Mouse (Mus musculus) lung, postnatal 36 days (tissue): ENCODE results near the gene Fibcd1.

ENCODE experiments used
- DNase-seq: peaks from one replicate; pipeline ENCODE4 v3.0.0; 2022; ENCODE audit warnings: mixed read lengths

Fibcd1 gene

GRCm38 (mm10) chr2:31767104-31767503 lies 78.7 kb downstream of the Fibcd1 start:
- DNase-seq = no peak
